Mouse (Mus musculus) small intestine, adult 2 months (tissue): ENCODE results near the gene Tbc1d25. TPM values are rescaled to one million over a fixed set of nuclear protein-coding genes. Genes with fewer than 3 reads are reported as not detected.

ENCODE experiments used
- H3K27ac ChIP-seq: fragments of 200-500 bp; 2 replicates; pipeline ENCODE4 v1.5.1; 2012; ENCODE audit warnings: low read depth, low read length, control low read depth, inconsistent platforms; ENCODE audit not compliant: insufficient read depth
- H3K27me3 ChIP-seq: fragments of 200-500 bp; 2 replicates; pipeline ENCODE4 v1.6.1; 2012; ENCODE audit warnings: mild to moderate bottlenecking, moderate library complexity, low read length, inconsistent platforms; ENCODE audit not compliant: control insufficient read depth, insufficient read depth
- H3K36me3 ChIP-seq: fragments of 200-500 bp; 2 replicates; pipeline ENCODE4 v1.6.1; 2012; ENCODE audit warnings: mild to moderate bottlenecking, low read length, control low read depth, inconsistent platforms; ENCODE audit not compliant: control insufficient read depth, insufficient read depth
- H3K4me1 ChIP-seq: fragments of 200-500 bp; 2 replicates; pipeline ENCODE4 v1.6.1; 2012; ENCODE audit warnings: low read length, inconsistent platforms, mixed read lengths; ENCODE audit not compliant: control insufficient read depth, insufficient read depth, insufficient read length
- H3K4me3 ChIP-seq: fragments of 200-500 bp; 2 replicates; pipeline ENCODE4 v1.5.1; 2012; ENCODE audit warnings: low read depth, mild to moderate bottlenecking, control low read depth, inconsistent platforms, low read length, moderate library complexity
- CTCF ChIP-seq: fragments of 200-500 bp; IDR thresholded peaks from 2 replicates; pipeline ENCODE4 v1.5.1; 2012; ENCODE audit warnings: low read depth, mild to moderate bottlenecking, control low read depth, inconsistent platforms, low read length, moderate library complexity, mixed read lengths; ENCODE audit not compliant: insufficient replicate concordance, insufficient read length; ENCODE audit errors: extremely low read depth
- POLR2A ChIP-seq: fragments of 200-500 bp; IDR thresholded peaks from 2 replicates; pipeline ENCODE4 v1.6.1; 2012; ENCODE audit warnings: low read depth, mild to moderate bottlenecking, control low read depth, inconsistent platforms, low read length, moderate library complexity
- WGBS: fragments of 180-500 bp; shearing (Covaris S2); methylation state at CpG from one replicate; pipeline ENCODE4 v1.1.7; 2018; 5-methylcytosine and 5-hydroxymethylcytosine counted together
- polyA plus RNA-seq: library from polyadenylated mRNA; depleted of rRNA; stranded (reverse); fragments of >200 nt; gene quantifications from 2 replicates; pipeline ENCODE4 v1.2.3, GENCODE M21; 2012; rRNA removed

Tbc1d25 gene
- polyA plus RNA-seq, result 7.6 and 8.4 TPM in 2 replicates

DNA sequence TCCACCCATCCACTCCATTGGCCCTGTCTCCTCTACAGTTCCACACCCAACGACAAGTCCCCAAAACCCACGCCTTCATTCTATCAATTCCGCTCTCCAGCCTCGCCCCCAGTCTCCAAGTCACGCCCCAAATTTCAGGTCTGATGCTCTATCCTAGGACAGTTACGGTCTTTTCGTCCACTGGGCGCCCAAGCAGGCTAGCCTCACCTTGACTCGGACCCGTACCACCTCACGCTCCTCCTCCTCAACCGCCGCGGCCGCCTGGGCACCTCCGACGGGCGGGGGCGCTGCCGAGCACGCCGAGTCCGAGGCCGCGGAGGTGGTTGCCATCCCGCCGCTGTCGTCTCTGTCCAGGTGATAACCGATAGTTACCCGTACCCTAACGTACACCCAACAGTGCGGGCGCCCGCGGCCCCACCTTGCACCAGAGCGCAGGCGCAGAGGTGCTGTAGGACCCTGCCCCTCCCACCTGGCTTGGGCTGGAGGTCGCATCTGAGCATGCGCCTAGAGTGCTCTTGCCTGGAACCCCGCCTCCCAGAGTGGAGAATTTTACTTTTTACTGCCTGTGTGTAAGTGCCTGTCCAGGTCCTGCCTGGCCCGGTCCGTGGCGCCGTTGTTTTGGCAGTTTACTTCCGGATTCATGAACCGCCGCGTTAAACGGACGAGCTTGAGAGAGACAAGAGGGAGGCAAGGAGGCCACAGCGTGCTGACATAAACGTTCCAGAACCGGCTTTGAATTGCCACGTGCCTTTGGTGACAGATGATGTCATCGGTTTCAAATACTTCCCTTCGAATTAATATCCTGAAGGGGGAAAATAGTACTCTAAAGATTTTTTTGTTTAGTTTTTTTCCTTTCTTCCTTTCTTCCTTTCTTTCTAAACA, at the start of gene Tbc1d25:
Gene Tbc1d25 (minus strand): TSS at position 678 of the 882 bp plus-strand sequence.
- Histone ChIP-seq H3K27me3 (no peaks in the 10 kb centered on the region), H3K27ac (peak within 1 kb of the TSS; percentile 77), H3K4me1 (no peaks in the 10 kb centered on the region), H3K36me3 (no peaks in the 10 kb centered on the region), H3K4me3 (peak within 1 kb of the TSS; percentile 99)
- TF ChIP-seq POLR2A (no peak), CTCF (peak; percentile 18; the same call in 1 of the 2 replicates)
- WGBS, result 13% methylated on average over 56 of the region's 56 CpGs

DNA sequence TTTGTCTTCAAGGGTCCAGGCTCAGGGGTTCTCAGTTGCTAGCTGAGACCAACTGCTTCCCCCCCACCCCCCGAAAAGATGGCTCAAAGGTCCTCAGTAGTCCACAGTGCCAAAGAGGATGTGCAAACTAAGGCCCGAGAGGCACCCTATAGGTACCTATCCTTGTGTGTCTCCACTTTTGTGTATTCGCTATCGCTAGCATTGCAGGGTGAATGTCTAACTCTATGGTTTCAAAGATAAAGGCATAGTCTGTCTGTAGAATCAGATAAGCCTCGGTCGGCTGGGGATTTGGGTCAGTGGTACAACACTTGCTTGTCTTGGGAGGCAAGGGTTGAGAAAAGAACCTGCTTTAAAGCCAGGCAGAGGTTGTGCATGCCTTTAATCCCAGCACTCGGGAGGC, 47.5 kb upstream of the Tbc1d25 start:
- Histone ChIP-seq H3K4me1 (no peaks in the 10 kb centered on the region), H3K27me3 (no peaks in the 10 kb centered on the region), H3K36me3 (no peaks in the 10 kb centered on the region), H3K4me3 (no peak overlapping the region), H3K27ac (no peak overlapping the region)
- WGBS, result 83% methylated on average over 7 of the region's 7 CpGs
- TF ChIP-seq POLR2A (no peak), CTCF (no peak)

DNA sequence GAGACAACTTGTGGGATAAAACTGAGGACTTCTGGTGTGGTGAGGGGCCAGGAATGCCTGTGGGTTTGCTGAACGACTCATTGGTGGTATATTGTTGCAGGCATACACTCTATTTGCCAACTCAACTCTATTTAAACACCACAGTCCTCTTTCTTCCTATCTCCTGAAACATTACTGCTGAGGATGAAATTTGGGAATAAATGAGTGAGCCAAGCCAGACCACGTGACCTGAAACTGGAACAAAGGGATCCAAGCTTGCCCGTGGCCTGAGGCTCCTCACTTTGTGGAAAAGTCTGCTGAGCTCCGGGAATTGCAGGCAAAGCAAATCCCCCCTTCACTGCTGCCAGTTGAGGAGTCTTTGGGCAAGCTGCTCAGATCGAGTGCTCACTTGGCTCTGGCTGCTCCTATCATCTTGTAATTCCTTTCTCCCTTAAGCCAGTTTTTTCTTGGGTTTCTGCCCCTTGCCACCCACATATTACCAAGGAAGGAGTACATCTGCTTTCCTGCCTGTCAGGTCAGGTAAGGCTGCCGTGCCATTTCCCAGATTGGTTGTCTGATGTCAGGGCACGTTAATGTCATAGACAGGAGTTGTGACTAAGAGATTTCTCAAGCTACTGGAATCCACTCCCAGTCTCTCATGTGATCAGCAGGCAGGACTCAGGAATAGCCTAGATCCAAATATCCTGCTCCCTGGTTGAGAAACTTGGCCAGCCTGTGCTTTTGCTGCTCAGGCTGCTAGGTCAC, 46.9 kb upstream of the Tbc1d25 start:
- Histone ChIP-seq H3K27ac (no peak overlapping the region), H3K27me3 (no peaks in the 10 kb centered on the region), H3K4me1 (no peaks in the 10 kb centered on the region), H3K4me3 (no peak overlapping the region), H3K36me3 (no peaks in the 10 kb centered on the region)
- WGBS, result 55% methylated on average over 7 of the region's 7 CpGs
- TF ChIP-seq POLR2A (no peak), CTCF (no peak)

DNA sequence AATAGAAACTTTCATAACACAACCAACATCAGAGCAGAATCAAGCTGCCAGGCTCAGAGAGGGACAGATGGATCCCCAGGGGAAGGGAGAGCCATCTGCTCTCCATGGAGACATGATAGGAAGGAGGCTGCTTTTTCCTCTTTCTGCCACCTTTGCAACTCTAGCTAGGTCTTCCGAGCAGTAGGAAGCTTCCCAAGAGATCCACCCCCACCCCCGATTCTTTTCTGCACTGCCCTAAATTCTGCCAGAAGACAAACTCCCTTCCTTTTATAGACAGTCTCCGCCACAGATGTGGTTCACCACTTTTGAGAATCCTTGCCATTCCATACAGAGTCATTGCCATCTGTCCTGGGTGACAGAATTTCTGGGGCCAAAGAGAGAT, 46.3 kb upstream of the Tbc1d25 start:
- no peaks in the 10 kb centered on the region for H3K27me3 ChIP-seq
- WGBS, result 68% methylated on average over 3 of the region's 3 CpGs
- TF ChIP-seq CTCF (no peak), POLR2A (no peak)
- no peak overlapping the region for H3K4me3 ChIP-seq
- H3K27ac ChIP-seq, result no peak overlapping the region
- no peaks in the 10 kb centered on the region for H3K4me1 ChIP-seq
- H3K36me3 ChIP-seq, result no peaks in the 10 kb centered on the region

DNA sequence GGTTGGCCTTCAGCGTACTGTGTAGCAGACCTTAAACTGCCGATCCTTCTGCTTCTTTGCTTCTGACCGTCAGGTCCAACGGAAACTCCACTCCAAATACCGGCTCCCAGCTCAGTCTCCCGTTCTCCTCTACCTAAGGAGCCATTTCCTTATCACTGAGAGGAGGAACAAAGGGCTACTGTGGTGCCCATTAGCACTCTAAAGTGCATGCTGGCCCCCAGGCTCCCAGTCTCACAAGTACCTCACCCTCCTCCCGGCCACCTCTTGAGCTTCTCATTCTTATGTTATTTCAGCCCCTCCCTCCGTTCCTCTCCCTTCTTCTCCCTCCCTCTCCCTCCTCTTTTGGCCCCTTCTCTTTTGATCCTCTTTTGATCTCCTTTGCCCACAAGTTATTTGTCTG, 43.7 kb upstream of the Tbc1d25 start:
- no peaks in the 10 kb centered on the region for H3K4me1 ChIP-seq
- TF ChIP-seq CTCF, result no peak
- no peak for TF ChIP-seq POLR2A
- 36% methylated on average over 8 of the region's 8 CpGs for WGBS
- H3K4me3 ChIP-seq, result no peak overlapping the region
- no peaks in the 10 kb centered on the region for H3K36me3 ChIP-seq
- H3K27me3 ChIP-seq, result no peaks in the 10 kb centered on the region
- H3K27ac ChIP-seq, result no peak overlapping the region

DNA sequence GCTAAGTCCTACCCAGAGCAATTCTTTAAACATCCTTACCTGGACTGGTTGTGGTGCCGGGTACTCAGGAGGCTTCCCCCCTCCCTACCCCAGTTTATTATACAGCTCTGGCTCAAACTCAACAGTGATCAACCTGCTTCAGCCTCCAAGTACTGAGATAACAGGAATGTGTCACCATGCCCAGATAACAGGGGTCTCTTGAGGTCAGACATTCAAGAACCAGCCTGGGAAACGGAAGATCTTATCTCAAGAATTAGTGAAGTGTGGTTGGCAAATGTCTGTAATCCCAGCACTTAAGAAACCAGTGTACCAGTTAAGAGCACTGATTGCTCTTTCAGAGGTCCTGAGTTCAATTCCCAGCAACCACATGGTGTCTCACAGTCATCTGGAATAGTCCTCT, 42.1 kb upstream of the Tbc1d25 start:
- Histone ChIP-seq H3K36me3 (no peaks in the 10 kb centered on the region), H3K27me3 (no peaks in the 10 kb centered on the region), H3K4me1 (no peaks in the 10 kb centered on the region), H3K27ac (no peak overlapping the region), H3K4me3 (no peak overlapping the region)
- 33% methylated on average over 2 of the region's 2 CpGs for WGBS
- TF ChIP-seq CTCF, result no peak
- TF ChIP-seq POLR2A, result no peak

DNA sequence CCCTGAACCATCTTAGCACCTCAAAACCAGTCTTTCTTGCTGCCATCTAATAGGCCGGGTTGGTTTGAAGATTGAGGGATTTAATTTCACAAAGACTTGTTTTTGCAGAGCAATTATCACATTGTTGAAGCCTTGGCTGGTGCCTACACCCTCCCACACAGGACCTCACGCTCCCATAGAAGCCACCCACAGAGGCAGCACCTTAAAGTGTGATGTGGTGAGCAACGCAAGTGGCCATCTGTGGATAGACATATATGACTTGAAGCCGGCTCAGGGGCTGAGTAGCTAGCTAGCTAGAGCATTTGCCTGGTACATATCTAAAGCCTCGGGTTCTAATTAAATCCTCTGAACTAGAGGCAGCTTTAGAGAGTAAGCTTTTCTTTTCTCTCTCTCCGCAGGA, 41.4 kb upstream of the Tbc1d25 start:
- no peak for TF ChIP-seq CTCF
- no peak for TF ChIP-seq POLR2A
- H3K27me3 ChIP-seq, result no peaks in the 10 kb centered on the region
- WGBS, result 66% methylated on average over 6 of the region's 6 CpGs

More for the DNA sequence above, 41.4 kb upstream of the Tbc1d25 start:
- Histone ChIP-seq H3K4me1 (no peaks in the 10 kb centered on the region), H3K4me3 (no peak overlapping the region), H3K36me3 (no peaks in the 10 kb centered on the region), H3K27ac (no peak overlapping the region)
